Mouse (Mus musculus): ENCODE results near the gene Prickle4. TPM values are rescaled to one million over a fixed set of nuclear protein-coding genes. Genes with fewer than 3 reads are reported as not detected.
A peak's percentile ranks its signal among the peaks of the same experiment; 100 is the strongest.

Prickle4 gene
- polyA plus RNA-seq, 1 experiment: 1.5 TPM

DNA sequence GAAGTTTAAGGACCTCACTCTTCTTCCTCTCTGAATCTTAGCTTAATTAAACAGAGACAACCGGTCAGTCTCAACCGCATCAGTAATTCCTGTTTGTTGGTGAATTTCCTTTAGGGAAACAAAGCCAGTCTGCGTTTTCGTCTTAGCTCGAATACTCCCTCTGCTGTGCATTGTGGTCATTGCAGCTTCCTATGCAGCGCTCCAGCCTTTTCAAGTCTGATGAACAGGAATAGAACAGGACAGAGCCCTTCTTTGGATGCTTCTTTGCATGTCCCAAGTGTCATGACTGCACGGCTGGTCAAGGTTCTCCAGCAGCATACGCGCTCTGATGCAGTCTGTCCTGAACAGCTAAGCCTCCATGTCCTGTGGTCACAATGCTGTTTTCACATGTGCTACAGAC, 18.0 kb downstream of the Prickle4 start:
- Histone ChIP-seq H3K4me1 (ENCODE audit: control insufficient read depth, insufficient read depth, low read length) (no peaks in the 10 kb centered on the region; the same call in 1 of the 2 replicates), H3K27me3 (ENCODE audit: control insufficient read depth, insufficient read depth, low read length) (no peaks in the 10 kb centered on the region), H3K4me3 (replicated peaks; ENCODE audit: insufficient read depth, low read depth, low read length) (no peak overlapping the region), H3K27ac (ENCODE audit: insufficient read depth, low read length) (no peak overlapping the region)
- no peak for TF ChIP-seq POLR2A (IDR thresholded peaks at IDR 0.05; ENCODE audit: borderline replicate concordance, insufficient read depth, low read length)
- TF ChIP-seq CTCF (IDR thresholded peaks at IDR 0.05; ENCODE audit: borderline replicate concordance, insufficient read depth, low read depth, low read length): peak; percentile 75
- 16% methylated on average over 9 of the region's 9 CpGs for WGBS
- DNase-seq: peak; percentile 63 to 79

DNA sequence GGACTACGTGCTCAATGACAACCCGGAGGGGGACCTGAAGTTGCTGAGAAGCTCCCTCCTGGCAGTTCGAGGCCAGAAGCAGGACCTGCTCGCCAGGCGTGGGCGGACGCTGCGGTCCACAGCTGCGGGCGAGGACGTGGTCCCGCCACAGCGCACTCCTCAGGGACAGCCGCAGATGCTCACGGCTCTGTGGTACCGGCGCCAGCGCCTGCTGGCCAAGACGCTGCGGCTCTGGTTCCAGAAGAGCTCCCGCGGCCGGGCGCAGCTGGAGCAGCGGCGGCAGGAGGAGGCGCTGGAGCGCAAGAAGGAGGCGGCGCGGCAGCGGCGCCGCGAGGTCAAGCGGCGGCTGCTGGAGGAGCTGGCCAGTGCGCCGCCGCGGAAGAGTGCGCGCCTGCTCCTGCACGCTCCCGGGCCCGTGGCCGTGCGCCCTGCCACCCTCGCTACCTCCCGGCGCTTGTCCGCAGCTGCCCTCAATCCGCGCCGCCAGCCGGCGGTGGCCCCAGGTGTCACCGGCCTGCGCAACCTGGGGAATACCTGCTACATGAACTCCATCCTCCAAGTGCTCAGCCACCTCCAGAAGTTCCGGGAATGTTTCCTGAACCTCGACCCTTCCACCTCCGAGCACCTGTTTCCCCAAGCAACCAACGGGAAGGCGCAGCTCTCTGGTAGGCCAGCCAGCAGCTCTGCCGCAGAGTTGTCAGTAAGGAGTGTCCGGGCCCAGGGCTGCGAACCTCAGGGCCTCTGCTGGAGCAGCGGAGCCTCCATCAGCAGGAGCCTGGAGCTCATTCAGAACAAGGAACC, 22.0 kb downstream of the Prickle4 start:
- no peak overlapping the region for H3K27ac ChIP-seq (ENCODE audit: insufficient read depth, low read length)
- no peaks in the 10 kb centered on the region; the same call in 1 of the 2 replicates for H3K4me1 ChIP-seq (ENCODE audit: control insufficient read depth, insufficient read depth, low read length)
- H3K4me3 ChIP-seq (replicated peaks; ENCODE audit: insufficient read depth, low read depth, low read length): peak overlapping the region; percentile 39
- 8% methylated on average over 68 of the region's 68 CpGs for WGBS
- peak; percentile 46 to 48 for DNase-seq
- H3K27me3 ChIP-seq (ENCODE audit: control insufficient read depth, insufficient read depth, low read length): no peaks in the 10 kb centered on the region
- no peak for TF ChIP-seq POLR2A (IDR thresholded peaks at IDR 0.05; ENCODE audit: borderline replicate concordance, insufficient read depth, low read length)
- TF ChIP-seq CTCF (IDR thresholded peaks at IDR 0.05; ENCODE audit: borderline replicate concordance, insufficient read depth, low read depth, low read length): no peak

DNA sequence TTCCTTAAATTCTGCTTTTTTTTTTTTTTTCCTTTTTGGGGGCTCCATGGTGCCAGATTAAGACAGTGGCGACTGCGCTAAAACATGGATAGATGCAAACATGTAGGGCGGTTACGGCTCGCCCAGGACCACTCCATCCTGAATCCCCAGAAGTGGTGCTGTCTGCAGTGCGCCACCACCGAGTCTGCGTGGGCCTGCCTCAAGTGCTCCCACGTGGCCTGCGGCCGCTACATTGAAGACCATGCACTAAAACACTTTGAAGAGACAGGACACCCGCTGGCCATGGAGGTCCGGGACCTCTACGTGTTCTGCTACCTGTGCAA, 22.6 kb downstream of the Prickle4 start:
- DNase-seq: no peak
- Histone ChIP-seq H3K27me3 (ENCODE audit: control insufficient read depth, insufficient read depth, low read length) (no peaks in the 10 kb centered on the region), H3K4me3 (replicated peaks; ENCODE audit: insufficient read depth, low read depth, low read length) (peak overlapping the region; percentile 33), H3K27ac (ENCODE audit: insufficient read depth, low read length) (no peak overlapping the region), H3K4me1 (ENCODE audit: control insufficient read depth, insufficient read depth, low read length) (no peaks in the 10 kb centered on the region; the same call in 1 of the 2 replicates)
- 36% methylated on average over 14 of the region's 14 CpGs for WGBS
- TF ChIP-seq POLR2A (IDR thresholded peaks at IDR 0.05; ENCODE audit: borderline replicate concordance, insufficient read depth, low read length): no peak
- no peak for TF ChIP-seq CTCF (IDR thresholded peaks at IDR 0.05; ENCODE audit: borderline replicate concordance, insufficient read depth, low read depth, low read length)

DNA sequence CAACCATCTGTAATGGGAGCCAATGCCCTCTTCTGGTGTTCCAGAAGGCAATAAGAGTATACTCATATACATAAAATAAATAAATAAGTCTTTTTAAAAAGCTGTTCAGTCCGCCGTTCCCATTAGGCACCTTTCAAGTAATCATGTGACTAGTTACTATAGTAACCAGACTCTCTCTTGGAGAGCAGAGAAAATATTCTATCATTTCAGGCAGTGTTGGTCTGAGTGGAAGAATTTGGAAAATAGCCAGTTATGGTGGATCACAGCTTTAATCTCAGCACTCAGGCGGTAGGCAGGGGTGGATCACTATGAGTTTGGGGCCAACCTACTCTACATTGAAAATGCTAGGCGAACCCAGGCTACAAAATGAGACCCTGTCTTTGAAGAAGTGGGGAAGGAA, 25.4 kb downstream of the Prickle4 start:
- 59% methylated on average over 4 of the region's 4 CpGs for WGBS
- no peak for DNase-seq
- H3K4me1 ChIP-seq (ENCODE audit: control insufficient read depth, insufficient read depth, low read length): no peaks in the 10 kb centered on the region; the same call in 1 of the 2 replicates
- H3K4me3 ChIP-seq (replicated peaks; ENCODE audit: insufficient read depth, low read depth, low read length): no peak overlapping the region
- TF ChIP-seq POLR2A (IDR thresholded peaks at IDR 0.05; ENCODE audit: borderline replicate concordance, insufficient read depth, low read length) (no peak), CTCF (IDR thresholded peaks at IDR 0.05; ENCODE audit: borderline replicate concordance, insufficient read depth, low read depth, low read length) (no peak)
- no peaks in the 10 kb centered on the region for H3K27me3 ChIP-seq (ENCODE audit: control insufficient read depth, insufficient read depth, low read length)
- no peak overlapping the region for H3K27ac ChIP-seq (ENCODE audit: insufficient read depth, low read length)

DNA sequence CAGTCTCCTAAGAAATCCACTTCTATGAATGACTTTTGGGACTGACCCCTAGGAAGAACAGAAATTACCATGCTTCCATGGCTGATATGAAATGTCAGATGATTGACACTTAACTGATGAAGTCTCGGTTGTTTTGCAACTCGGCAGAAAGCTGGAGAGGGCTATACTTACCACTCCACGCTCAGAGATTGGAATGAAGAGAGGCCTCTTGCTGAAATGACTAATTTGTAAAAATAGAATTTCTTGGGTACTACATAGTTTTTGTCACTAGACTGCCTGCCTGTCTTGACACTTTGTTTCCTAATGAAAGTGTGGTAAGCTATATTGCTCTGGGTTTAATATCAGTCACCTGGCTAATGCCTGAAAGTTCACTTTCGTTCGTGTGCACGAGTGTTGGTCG, 30.1 kb downstream of the Prickle4 start:
- DNase-seq: no peak
- H3K27me3 ChIP-seq (ENCODE audit: control insufficient read depth, insufficient read depth, low read length): no peaks in the 10 kb centered on the region
- H3K4me1 ChIP-seq (ENCODE audit: control insufficient read depth, insufficient read depth, low read length): no peaks in the 10 kb centered on the region
- TF ChIP-seq CTCF (IDR thresholded peaks at IDR 0.05; ENCODE audit: borderline replicate concordance, insufficient read depth, low read depth, low read length) (no peak), POLR2A (IDR thresholded peaks at IDR 0.05; ENCODE audit: borderline replicate concordance, insufficient read depth, low read length) (no peak)
- no peak overlapping the region for H3K27ac ChIP-seq (ENCODE audit: insufficient read depth, low read length)
- WGBS: 84% methylated on average over 7 of the region's 7 CpGs
- no peak overlapping the region for H3K4me3 ChIP-seq (replicated peaks; ENCODE audit: insufficient read depth, low read depth, low read length)

DNA sequence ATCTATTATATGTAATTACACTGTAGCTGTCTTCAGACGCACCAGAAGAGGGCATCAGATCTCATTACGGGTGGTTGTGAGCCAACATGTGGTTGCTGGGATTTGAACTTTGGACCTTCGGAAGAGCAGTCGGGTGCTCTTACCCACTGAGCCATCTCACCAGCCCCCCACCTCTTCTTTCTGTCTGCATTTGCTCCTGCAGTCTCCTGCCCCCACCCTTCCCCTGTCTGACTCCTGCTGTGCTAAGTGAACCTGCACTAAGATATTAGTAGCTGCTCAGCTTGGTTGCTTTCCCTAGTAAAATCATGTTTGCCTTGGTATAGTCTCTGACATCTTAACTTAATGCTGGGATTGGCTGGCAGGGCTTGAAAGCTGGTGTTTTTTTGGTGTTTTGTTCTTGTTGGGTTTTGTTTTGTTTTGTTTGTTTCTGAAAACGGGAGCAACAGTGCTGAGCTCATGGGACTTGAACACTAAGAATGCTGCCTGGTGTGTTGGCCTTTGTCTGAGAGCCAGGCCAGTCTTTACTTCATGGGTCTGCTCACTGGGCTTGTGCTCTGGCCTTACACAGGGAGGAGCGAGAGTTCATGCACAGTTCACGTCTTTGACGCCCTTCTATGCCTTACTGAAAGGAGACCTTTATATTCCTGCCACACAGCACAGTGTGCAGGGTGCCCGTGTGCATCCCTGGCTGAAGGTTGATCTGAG, 31.4 kb downstream of the Prickle4 start:
- Histone ChIP-seq H3K27ac (ENCODE audit: insufficient read depth, low read length) (no peak overlapping the region), H3K4me3 (replicated peaks; ENCODE audit: insufficient read depth, low read depth, low read length) (no peak overlapping the region), H3K4me1 (ENCODE audit: control insufficient read depth, insufficient read depth, low read length) (no peaks in the 10 kb centered on the region), H3K27me3 (ENCODE audit: control insufficient read depth, insufficient read depth, low read length) (no peaks in the 10 kb centered on the region)
- TF ChIP-seq CTCF (IDR thresholded peaks at IDR 0.05; ENCODE audit: borderline replicate concordance, insufficient read depth, low read depth, low read length): no peak
- WGBS: 45% methylated on average over 9 of the region's 9 CpGs
- no peak for DNase-seq

DNA sequence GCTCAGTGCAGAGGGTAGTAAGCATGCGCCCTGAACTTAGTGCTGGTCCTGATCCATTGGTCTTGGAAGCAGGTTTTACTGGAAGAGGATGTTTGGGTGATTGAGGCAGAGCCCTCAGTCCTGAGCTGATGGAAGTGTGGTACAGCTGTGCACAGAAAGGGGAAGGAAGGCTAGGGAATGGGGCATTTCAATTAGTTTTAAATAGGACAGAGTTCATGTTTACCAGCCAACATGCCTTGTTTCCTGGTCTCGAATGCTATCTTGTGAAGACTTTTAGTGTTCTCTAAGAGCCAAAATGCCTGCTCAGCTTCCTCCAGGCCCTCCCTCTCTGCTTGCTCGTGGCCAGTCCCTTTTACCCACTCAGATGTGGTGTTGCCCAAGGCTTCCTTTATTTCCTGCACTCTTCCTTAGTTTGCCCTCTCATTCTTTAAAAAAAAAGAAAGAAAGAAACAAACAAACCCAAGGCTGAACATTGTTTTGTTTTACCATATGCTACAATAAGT, 35.7 kb downstream of the Prickle4 start:
- Histone ChIP-seq H3K27ac (ENCODE audit: insufficient read depth, low read length) (no peak overlapping the region), H3K4me3 (replicated peaks; ENCODE audit: insufficient read depth, low read depth, low read length) (no peak overlapping the region), H3K4me1 (ENCODE audit: control insufficient read depth, insufficient read depth, low read length) (no peaks in the 10 kb centered on the region), H3K27me3 (ENCODE audit: control insufficient read depth, insufficient read depth, low read length) (no peaks in the 10 kb centered on the region)
- 90% methylated on average over 3 of the region's 3 CpGs for WGBS
- no peak for TF ChIP-seq POLR2A (IDR thresholded peaks at IDR 0.05; ENCODE audit: borderline replicate concordance, insufficient read depth, low read length)
- no peak for DNase-seq

DNA sequence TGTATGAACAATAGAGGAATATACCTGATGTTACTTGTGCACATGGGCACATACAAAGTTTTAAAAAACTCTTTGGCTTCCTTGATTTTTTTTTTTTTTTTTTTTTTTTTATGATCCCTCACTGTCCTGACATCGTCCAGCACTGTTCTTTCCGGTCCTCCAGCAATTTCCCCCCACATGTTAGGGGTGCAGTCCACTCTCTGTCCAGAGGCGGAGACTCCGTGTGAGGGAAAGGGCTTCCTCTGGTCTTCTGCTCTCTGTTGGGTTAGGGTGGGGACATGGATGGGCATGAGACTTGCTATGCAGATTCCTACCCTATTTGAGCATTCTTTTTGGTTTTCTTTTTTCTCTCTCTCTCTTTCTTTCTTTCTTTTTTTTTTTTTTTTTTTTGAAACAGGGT, 36.6 kb downstream of the Prickle4 start:
- no peak for TF ChIP-seq POLR2A (IDR thresholded peaks at IDR 0.05; ENCODE audit: borderline replicate concordance, insufficient read depth, low read length)
- TF ChIP-seq CTCF (IDR thresholded peaks at IDR 0.05; ENCODE audit: borderline replicate concordance, insufficient read depth, low read depth, low read length): no peak

More for the DNA sequence above, 36.6 kb downstream of the Prickle4 start:
- Histone ChIP-seq H3K27ac (ENCODE audit: insufficient read depth, low read length) (no peak overlapping the region), H3K4me1 (ENCODE audit: control insufficient read depth, insufficient read depth, low read length) (no peaks in the 10 kb centered on the region), H3K4me3 (replicated peaks; ENCODE audit: insufficient read depth, low read depth, low read length) (no peak overlapping the region), H3K27me3 (ENCODE audit: control insufficient read depth, insufficient read depth, low read length) (no peaks in the 10 kb centered on the region)
- 83% methylated on average over 4 of the region's 4 CpGs for WGBS
- DNase-seq: no peak
